Mouse (Mus musculus) splenic B cell, adult 2 months (primary cell): ENCODE measurements around the gene Fam204a.

ENCODE experiments used
- DNase-seq: peaks from one replicate; pipeline ENCODE4 v3.0.0-alpha.2; 2011; ENCODE audit warnings: low read depth, low spot score
- H3K27me3 ChIP-seq: 2 replicates; pipeline ENCODE4 v1.6.1; 2012; ENCODE audit warnings: mild to moderate bottlenecking, low read length, moderate library complexity, mixed read lengths; ENCODE audit not compliant: control insufficient read depth, poor library complexity, insufficient read depth, severe bottlenecking
- H3K36me3 ChIP-seq: 2 replicates; pipeline ENCODE4 v1.6.1; 2012; ENCODE audit warnings: mild to moderate bottlenecking, low read length, moderate library complexity, mixed read lengths; ENCODE audit not compliant: control insufficient read depth, poor library complexity, insufficient read depth, severe bottlenecking

Gene Fam204a

GRCm38 (mm10) chr19:60225899-60226844, at the start of gene Fam204a:
TSS of gene Fam204a (minus strand) at chr19:60226701.
- Histone ChIP-seq H3K36me3 (no peaks in the 10 kb centered on the region), H3K27me3 (no peaks in the 10 kb centered on the region)
- peak; percentile 95 for DNase-seq

- H3K36me3 ChIP-seq: no peaks in the 10 kb centered on the region
- DNase-seq: no peak
- H3K27me3 ChIP-seq: peaks cover 2% of the 10 kb centered on the region; the same call in 1 of the 2 replicates
Measured at GRCm38 (mm10) chr19:60265789-60266188, 39.3 kb upstream of the Fam204a start.

- Histone ChIP-seq H3K27me3 (peaks cover 2% of the 10 kb centered on the region; the same call in 1 of the 2 replicates), H3K36me3 (no peaks in the 10 kb centered on the region)
- DNase-seq: no peak
Measured at GRCm38 (mm10) chr19:60260689-60261088, 34.2 kb upstream of the Fam204a start.

- no peaks in the 10 kb centered on the region for H3K27me3 ChIP-seq
- DNase-seq: peak; percentile 77
- no peaks in the 10 kb centered on the region for H3K36me3 ChIP-seq
Measured at GRCm38 (mm10) chr19:60252021-60252420, 25.5 kb upstream of the Fam204a start.

GRCm38 (mm10) chr19:60251197-60251596, 24.7 kb upstream of the Fam204a start:
- H3K36me3 ChIP-seq: no peaks in the 10 kb centered on the region
- no peak for DNase-seq
- H3K27me3 ChIP-seq: no peaks in the 10 kb centered on the region

GRCm38 (mm10) chr19:60245250-60245649, 18.7 kb upstream of the Fam204a start:
- no peak for DNase-seq
- Histone ChIP-seq H3K27me3 (no peaks in the 10 kb centered on the region), H3K36me3 (no peaks in the 10 kb centered on the region)

GRCm38 (mm10) chr19:60242620-60243019, 16.1 kb upstream of the Fam204a start:
- H3K36me3 ChIP-seq: no peaks in the 10 kb centered on the region
- no peaks in the 10 kb centered on the region for H3K27me3 ChIP-seq
- DNase-seq: no peak

- Histone ChIP-seq H3K27me3 (no peaks in the 10 kb centered on the region), H3K36me3 (no peaks in the 10 kb centered on the region)
- no peak for DNase-seq
Measured at GRCm38 (mm10) chr19:60241916-60242602, 15.6 kb upstream of the Fam204a start.

- Histone ChIP-seq H3K27me3 (no peaks in the 10 kb centered on the region), H3K36me3 (no peaks in the 10 kb centered on the region)
- no peak for DNase-seq
Measured at GRCm38 (mm10) chr19:60231542-60231941, 5.0 kb upstream of the Fam204a start.

GRCm38 (mm10) chr19:60226845-60227235, 339 bp upstream of the Fam204a start:
- no peaks in the 10 kb centered on the region for H3K27me3 ChIP-seq
- H3K36me3 ChIP-seq: no peaks in the 10 kb centered on the region
- no peak for DNase-seq

GRCm38 (mm10) chr19:60219395-60219794, 7.1 kb downstream of the Fam204a start:
- Histone ChIP-seq H3K27me3 (no peaks in the 10 kb centered on the region), H3K36me3 (0 out of 2 replicates have a peak, but pooled peaks cover 3% of the 10 kb centered on the region)
- DNase-seq: no peak

GRCm38 (mm10) chr19:60217985-60218384, 8.5 kb downstream of the Fam204a start:
- Histone ChIP-seq H3K36me3 (0 out of 2 replicates have a peak, but pooled peaks cover 3% of the 10 kb centered on the region), H3K27me3 (no peaks in the 10 kb centered on the region)
- no peak for DNase-seq

- Histone ChIP-seq H3K27me3 (no peaks in the 10 kb centered on the region), H3K36me3 (peaks cover 8% of the 10 kb centered on the region; the same call in 1 of the 2 replicates)
- no peak for DNase-seq
Measured at GRCm38 (mm10) chr19:60208173-60208572, 18.3 kb downstream of the Fam204a start.

GRCm38 (mm10) chr19:60204176-60204575, 22.3 kb downstream of the Fam204a start:
- H3K36me3 ChIP-seq: peaks cover 3% of the 10 kb centered on the region; the same call in 1 of the 2 replicates
- H3K27me3 ChIP-seq: no peaks in the 10 kb centered on the region
- DNase-seq: no peak

GRCm38 (mm10) chr19:60200294-60200693, 26.2 kb downstream of the Fam204a start:
- no peak for DNase-seq
- Histone ChIP-seq H3K27me3 (no peaks in the 10 kb centered on the region), H3K36me3 (peaks cover 5% of the 10 kb centered on the region)
